Mouse (Mus musculus) neural tube, embryonic 10.5 days (tissue): ENCODE data around the gene Mterf4.
A peak's percentile ranks its signal among the peaks of the same experiment; 100 is the strongest.
"Not testable (repeated sequence)": the region's sequence is repeated elsewhere in the genome, so short reads cannot be mapped to it uniquely, and the experiment has no call there.

ENCODE experiments used
- DNase-seq: peaks from one replicate; pipeline ENCODE4 v3.0.0-alpha.2; 2017; ENCODE audit warnings: low spot score; ENCODE audit errors: extremely low spot score

Gene Mterf4

GRCm38 (mm10) chr1:93305581-93306337 lies at the start of gene Mterf4:
TSS of gene Mterf4 (minus strand) at chr1:93305915.
- peak; percentile 82 for DNase-seq

DNA sequence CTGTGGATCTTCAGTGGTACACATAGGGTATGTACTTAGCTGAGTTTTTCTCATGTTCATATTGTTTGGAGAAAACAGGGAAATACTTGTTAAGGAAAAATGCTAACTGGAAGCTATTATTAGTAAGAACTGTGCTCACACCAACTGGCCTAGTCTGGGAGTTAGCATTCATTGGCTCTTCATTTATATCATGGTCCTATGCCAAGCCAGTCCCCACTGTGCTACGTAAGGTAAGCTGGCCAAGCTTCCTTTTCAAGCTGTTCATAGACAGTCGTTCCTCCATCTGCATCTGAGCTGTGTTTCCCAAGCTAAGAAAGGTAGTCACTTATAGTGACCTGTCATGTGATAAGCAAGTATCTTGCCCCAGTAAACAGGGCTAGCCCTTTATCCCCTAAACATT lies 47.0 kb upstream of the Mterf4 start:
- no peak for DNase-seq

GRCm38 (mm10) chr1:93349701-93350100 lies 44.0 kb upstream of the Mterf4 start:
- DNase-seq, result no peak

- no peak for DNase-seq
Measured at GRCm38 (mm10) chr1:93347176-93347575, 41.5 kb upstream of the Mterf4 start.

GRCm38 (mm10) chr1:93343504-93344047 lies 37.9 kb upstream of the Mterf4 start:
- no peak for DNase-seq

DNA sequence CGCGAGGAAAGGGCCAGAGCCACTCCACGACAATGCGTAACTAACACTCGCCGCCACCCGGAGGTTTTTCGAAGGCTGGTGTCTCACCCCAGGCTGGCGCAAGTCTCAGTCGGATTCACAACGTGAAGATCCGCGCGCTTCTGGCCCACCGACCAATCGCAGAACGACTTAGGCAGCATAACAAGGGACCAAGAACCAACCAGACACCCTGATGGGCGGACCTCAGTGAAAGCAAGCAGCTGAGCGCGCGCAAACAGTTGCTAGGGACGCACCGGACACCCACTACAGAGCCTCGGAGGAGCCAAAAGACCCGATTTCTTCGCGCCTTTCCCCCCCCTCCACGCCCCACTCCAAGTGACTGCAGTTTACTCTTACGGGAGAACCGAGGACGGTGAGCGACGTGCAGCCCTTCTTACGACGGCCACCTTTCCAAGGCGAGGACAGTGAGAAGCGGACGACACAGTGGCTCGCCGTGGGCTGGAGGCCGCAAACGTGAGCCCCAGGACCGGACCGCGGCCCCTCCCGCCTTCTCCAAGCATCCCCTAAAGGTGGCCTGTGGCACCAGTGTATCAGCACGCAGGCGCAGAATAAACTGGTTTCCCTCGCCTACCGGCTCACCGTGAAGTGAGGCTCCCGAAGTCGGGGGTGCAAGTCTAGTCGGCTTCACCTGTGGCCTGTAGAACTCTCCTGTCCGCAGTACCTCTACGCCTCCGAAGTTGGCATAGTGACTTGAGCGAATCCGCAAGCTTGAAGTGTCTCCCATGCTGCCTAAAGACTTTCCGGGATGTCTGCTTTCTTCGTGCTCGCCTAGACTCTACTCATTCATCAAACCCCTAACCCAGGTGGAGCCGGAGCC lies 37.2 kb upstream of the Mterf4 start, which contains the start of the genes Ppp1r7 and Pask:
Gene Ppp1r7, plus strand, starts transcription at position 207 of the 856 bp plus-strand sequence.
Gene Pask, minus strand, starts transcription at position 835 of the 856 bp plus-strand sequence.
- DNase-seq, result peak; percentile 99

- no peak for DNase-seq
Measured at GRCm38 (mm10) chr1:93334621-93335020, 28.9 kb upstream of the Mterf4 start.

GRCm38 (mm10) chr1:93326446-93326845 lies 20.7 kb upstream of the Mterf4 start:
- DNase-seq, result no peak

DNA sequence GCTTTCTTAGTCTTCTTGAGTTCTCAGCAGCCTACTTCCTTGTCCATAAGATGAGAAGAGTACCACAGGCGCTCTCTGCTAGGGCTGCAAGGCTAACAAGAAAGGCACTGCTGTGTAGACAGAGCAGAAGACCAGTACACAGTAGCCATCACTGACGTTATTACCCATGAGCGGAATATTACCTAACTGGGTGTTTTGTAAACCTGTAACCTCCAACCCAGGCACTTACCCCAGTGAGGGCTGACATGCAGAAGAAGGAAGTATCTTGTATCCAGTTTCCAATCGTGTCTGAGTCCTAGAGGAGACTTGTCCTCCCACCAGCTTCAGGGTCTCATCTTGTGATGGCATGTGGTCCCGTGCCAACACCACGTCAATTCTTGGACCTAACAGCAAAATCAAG lies 18.3 kb upstream of the Mterf4 start:
- no peak for DNase-seq

DNA sequence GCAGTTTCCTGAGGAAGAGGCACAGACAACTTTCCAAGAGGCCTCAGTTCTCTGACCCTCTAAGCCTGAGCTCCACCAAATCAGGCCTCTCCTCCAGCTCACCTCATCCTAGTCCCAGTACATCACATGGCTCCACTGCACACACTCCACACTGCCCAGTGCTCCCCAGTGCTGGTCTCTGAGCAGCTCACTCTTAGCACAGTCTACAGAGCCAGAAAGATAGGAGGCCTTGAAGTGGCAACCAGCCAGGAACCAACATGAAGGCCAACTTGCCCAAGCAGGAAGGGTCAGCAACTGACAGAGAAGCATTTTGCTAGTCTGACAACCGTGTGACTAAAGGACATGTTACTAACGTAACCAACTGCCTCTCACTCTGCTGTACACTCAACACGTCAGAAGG lies 5.1 kb downstream of the Mterf4 start:
- no peak for DNase-seq

GRCm38 (mm10) chr1:93299791-93300190 lies 5.9 kb downstream of the Mterf4 start:
- no peak for DNase-seq

- DNase-seq, result not testable (repeated sequence)
Measured at GRCm38 (mm10) chr1:93294491-93294890, 11.2 kb downstream of the Mterf4 start.

DNA sequence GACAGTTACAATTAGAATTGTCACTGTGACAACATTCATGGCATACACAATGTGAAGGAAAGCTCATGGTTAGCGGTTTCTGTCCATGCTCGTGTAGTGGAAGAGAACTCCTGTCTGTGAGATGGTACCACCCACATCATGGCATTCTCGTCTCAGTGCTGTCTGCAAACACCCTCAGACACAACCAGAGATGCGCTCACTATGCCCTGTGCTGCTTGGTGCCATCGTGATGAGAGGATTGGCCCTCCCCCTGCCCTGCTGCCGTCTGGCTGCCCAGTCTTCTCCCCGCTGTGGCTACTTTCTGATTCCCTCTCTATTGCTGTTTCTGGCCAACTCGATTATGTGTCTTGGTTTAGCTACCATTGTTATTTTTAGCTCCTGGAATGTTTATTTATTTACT lies 13.7 kb downstream of the Mterf4 start:
- DNase-seq, result no peak

- DNase-seq, result no peak
Measured at GRCm38 (mm10) chr1:93291591-93291990, 14.1 kb downstream of the Mterf4 start.

DNA sequence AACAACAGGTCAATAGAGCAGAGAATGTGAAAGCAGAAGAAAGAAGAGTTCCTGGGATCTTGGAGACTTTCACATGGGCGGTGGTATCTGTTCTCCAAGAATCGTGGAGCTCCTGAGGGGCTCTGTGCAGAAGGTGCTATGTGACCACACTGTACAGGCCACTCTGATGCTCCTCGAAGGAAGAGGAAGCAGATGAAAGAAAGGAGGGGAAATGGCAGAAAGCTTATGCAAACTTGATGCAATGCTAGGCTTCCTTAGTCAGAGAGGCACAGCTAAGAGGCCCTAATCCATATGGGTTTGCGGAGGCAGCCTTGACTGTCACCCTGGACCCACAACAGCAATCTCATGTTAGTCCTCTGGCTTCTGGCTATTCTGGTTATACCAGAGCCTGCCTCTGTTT lies 14.8 kb downstream of the Mterf4 start:
- DNase-seq, result no peak

DNA sequence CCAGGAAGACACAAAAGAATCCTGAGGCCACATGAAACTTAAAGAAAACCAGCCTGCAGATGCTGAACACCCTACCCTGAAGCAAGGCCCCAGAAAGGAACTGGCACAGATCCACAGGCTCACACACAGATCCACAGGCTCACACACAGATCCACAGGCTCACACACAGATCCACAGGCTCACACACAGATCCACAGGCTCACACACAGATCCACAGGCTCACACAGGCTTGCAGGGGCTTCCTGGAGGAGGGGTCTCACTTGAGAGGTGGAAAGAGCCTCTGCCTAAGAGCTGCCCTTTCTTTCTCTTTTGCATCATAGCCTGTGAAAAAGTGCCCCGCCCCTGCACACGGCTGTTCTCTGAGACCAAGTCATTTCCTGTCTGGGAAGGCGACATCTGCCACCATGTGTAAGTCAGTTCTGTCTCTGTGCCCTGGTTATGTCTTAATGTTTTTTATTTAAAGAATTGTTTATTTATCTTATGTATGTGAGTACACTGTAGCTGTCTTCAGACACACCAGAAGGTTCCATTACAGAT lies 16.0 kb downstream of the Mterf4 start:
- no peak for DNase-seq

DNA sequence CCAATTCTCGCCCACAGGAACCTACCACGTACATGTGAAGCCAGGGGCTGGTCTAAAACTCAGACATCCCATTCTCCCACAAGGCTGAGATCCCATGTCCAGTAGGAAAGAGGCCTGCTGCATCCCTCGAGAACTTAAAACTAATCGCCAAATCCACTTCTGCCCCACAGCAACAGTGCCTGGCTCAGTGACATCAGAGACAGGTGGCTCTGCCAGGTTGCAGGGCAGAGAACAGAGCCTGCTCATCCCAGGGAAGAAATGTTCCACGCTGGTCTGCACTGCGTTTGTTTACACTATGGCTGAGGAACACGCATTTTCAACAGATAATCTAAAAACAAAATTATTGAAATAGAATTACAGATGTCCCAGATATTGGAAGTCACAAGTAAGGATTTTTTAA lies 28.7 kb downstream of the Mterf4 start:
- DNase-seq, result no peak

DNA sequence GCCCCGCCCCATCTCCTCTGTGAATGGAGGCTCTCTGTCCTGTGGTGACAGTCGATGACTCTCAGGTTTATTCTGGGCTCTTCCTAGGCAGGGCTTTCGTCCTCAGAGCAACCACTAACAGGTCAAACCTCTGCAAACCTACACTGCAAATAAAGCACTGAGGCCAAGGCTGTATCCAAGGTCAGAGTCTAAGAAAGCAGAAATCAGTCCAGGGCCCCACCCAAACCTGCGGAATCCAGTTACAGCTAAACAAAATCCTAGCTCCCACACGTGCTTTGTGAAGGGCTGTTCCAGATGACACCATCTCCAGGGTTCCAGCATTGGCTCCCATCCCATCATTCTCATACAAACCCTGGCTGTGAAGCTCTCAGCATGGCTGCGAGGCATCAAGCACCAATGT lies 30.2 kb downstream of the Mterf4 start:
- no peak for DNase-seq

DNA sequence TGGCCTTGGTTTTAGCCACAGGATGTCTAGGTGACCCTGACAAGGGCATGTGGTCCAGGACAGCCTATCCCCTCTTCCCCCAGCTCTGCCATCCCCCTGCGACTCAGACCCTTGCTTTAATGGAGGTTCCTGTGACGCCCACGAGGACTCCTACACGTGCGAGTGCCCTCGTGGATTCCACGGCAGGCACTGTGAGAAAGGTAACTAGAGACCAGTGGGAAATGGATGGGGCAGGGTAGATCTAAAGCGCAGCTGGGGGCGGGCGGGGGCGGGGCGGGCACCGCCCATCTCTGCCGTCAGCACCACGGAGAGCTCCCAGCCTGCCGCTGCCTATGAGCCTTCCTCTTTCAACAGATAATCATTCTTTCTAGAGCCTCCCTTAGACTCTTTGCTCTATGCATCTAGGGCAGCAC lies 33.3 kb downstream of the Mterf4 start:
- peak; percentile 63 for DNase-seq

GRCm38 (mm10) chr1:93271751-93272150 lies 34.0 kb downstream of the Mterf4 start:
- no peak for DNase-seq

DNA sequence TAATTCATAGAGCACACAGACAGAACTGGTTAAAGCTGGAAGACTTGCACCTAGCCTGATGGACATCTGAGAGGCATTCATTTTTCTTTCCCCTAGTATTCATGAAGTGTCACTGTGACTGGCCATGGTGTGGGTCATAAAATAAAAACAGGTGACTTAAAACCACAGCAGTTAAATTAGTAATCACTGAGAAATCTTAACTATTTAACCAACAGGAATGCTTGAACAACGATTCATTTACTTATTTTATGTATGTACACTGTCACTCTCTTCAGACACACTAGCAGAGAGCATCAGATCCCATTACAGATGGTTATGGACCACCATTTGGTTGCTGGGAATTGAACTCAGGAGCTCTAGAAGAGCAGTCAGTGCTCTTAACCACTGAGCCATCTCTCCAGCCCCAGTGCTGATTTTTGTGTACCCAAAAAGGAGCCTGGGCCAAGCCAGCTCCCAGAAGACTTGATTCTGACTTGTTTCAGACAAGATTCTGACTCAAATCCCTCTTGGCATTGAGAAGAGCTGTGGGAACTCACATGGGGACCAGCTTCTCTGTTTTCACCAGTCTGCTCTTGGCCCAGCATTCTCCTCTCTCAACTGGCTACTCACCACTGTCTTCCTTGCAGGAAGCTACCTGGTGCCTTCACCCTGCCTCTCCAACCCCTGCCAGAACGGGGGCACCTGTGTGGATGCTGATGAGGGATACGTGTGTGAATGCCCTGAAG lies 35.0 kb downstream of the Mterf4 start:
- DNase-seq, result no peak
